Mouse (Mus musculus) intestine, postnatal 0 days (tissue): ENCODE results near the gene Jdp2. TPM values are rescaled to one million over a fixed set of nuclear protein-coding genes. Genes with fewer than 3 reads are reported as not detected.

Experiments
- ATAC-seq: fragments of 200-750 bp; cut with Nextera tagmentation; 2 replicates; pipeline ENCODE4 v1.8.0; 2017; ENCODE audit warnings: mild to moderate bottlenecking, moderate TSS enrichment, moderate library complexity
- H3K27ac ChIP-seq: fragments of 300-500 bp; sonication (generic); 2 replicates; pipeline ENCODE4 v1.5.1; 2014; ENCODE audit warnings: mild to moderate bottlenecking, low read depth, low read length, moderate library complexity
- H3K27me3 ChIP-seq: fragments of 300-500 bp; sonication (generic); replicated peaks from 2 replicates; pipeline ENCODE4 v1.6.1; 2014; ENCODE audit warnings: low read length, mixed read lengths; ENCODE audit not compliant: control insufficient read depth, insufficient read depth
- H3K36me3 ChIP-seq: fragments of 300-500 bp; sonication (generic); 2 replicates; pipeline ENCODE4 v1.6.1; 2014; ENCODE audit warnings: mild to moderate bottlenecking, moderate library complexity; ENCODE audit not compliant: control insufficient read depth, insufficient read depth
- H3K4me1 ChIP-seq: fragments of 300-500 bp; sonication (generic); replicated peaks from 2 replicates; pipeline ENCODE4 v1.6.1; 2014; ENCODE audit warnings: antibody characterized with exemption, low read length, mixed read lengths; ENCODE audit not compliant: control insufficient read depth, insufficient read depth
- H3K4me2 ChIP-seq: fragments of 300-500 bp; sonication (generic); replicated peaks from 2 replicates; pipeline ENCODE4 v1.6.1; 2014; ENCODE audit warnings: low read depth, mild to moderate bottlenecking, moderate library complexity
- H3K4me3 ChIP-seq: fragments of 300-500 bp; sonication (generic); 2 replicates; pipeline ENCODE4 v1.5.1; 2014; ENCODE audit warnings: low read depth, low read length
- H3K9ac ChIP-seq: fragments of 300-500 bp; sonication (generic); 2 replicates; pipeline ENCODE4 v1.6.1; 2014; ENCODE audit warnings: mild to moderate bottlenecking, low read depth, low read length
- H3K9me3 ChIP-seq: fragments of 300-500 bp; sonication (generic); 2 replicates; pipeline ENCODE4 v1.6.1; 2016; ENCODE audit warnings: mixed run types; ENCODE audit not compliant: control insufficient read depth
- CTCF ChIP-seq: sonication (generic); IDR thresholded peaks from 2 replicates; pipeline ENCODE4 v1.5.1; 2016; ENCODE audit warnings: low read depth, mild to moderate bottlenecking, control low read depth, antibody characterized with exemption, moderate library complexity
- WGBS: fragments of 180-500 bp; shearing (Covaris S2); extraction: QIAGEN DNeasy Blood & Tissue Kit; methylation state at CpG from one replicate; pipeline ENCODE4 v1.1.7; 2014; 5-methylcytosine and 5-hydroxymethylcytosine counted together
- polyA plus RNA-seq: library from polyadenylated mRNA; unstranded; fragments of >200 nt; fragmentation: Nextera tagmentation; extraction: Ambion mirVana; gene quantifications from 2 replicates; pipeline ENCODE4 v1.2.1, GENCODE M21; 2015

Jdp2 gene
- polyA plus RNA-seq, 1 experiment from 2014 or later = 0.44 TPM

DNA sequence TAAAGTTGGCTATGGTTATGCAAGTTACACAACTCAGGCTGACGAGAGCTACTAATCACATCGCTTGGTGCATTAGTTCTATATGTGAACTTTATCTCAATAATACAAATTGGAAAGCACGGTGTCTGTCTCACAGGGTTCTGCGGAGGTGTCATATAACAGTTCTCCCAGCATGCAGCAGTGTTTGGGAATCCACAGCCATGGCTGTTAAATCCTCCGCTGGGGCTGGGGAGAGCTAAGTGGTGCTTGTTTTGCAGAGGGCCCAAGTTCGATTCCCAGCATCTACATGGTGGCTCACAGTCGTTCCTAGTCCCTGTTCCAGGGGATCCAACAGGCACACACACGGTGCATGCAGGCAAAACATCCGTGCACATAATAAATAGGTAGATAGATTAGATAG is 19.1 kb downstream of the Jdp2 start:
- Histone ChIP-seq H3K9me3 (no peaks in the 10 kb centered on the region), H3K4me3 (no peak overlapping the region), H3K9ac (no peak overlapping the region), H3K36me3 (no peaks in the 10 kb centered on the region; the same call in 1 of the 2 replicates), H3K4me2 (no peak overlapping the region), H3K4me1 (no peaks in the 10 kb centered on the region), H3K27me3 (no peaks in the 10 kb centered on the region), H3K27ac (no peak overlapping the region)
- WGBS = 80% methylated on average over 9 of the region's 9 CpGs
- TF ChIP-seq CTCF = no peak
- no peak for ATAC-seq

GRCm38 (mm10) chr12:85618430-85618829 is 19.6 kb downstream of the Jdp2 start:
- no peaks in the 10 kb centered on the region for H3K27me3 ChIP-seq
- H3K9me3 ChIP-seq = no peaks in the 10 kb centered on the region
- H3K4me3 ChIP-seq = no peak overlapping the region
- H3K9ac ChIP-seq = no peak overlapping the region
- no peaks in the 10 kb centered on the region; the same call in 1 of the 2 replicates for H3K36me3 ChIP-seq
- no peaks in the 10 kb centered on the region for H3K4me1 ChIP-seq
- no peak for ATAC-seq
- H3K4me2 ChIP-seq = no peak overlapping the region
- WGBS = 77% methylated on average over 5 of the region's 5 CpGs
- H3K27ac ChIP-seq = no peak overlapping the region
- no peak for TF ChIP-seq CTCF

GRCm38 (mm10) chr12:85619283-85619897 is 20.6 kb downstream of the Jdp2 start:
- H3K27me3 ChIP-seq = no peaks in the 10 kb centered on the region
- no peaks in the 10 kb centered on the region; the same call in 1 of the 2 replicates for H3K36me3 ChIP-seq
- H3K4me1 ChIP-seq = no peaks in the 10 kb centered on the region
- no peaks in the 10 kb centered on the region for H3K9me3 ChIP-seq
- H3K4me3 ChIP-seq = no peak overlapping the region
- WGBS = 70% methylated on average over 7 of the region's 7 CpGs
- no peak overlapping the region for H3K9ac ChIP-seq
- ATAC-seq = no peak
- no peak overlapping the region for H3K4me2 ChIP-seq
- no peak overlapping the region for H3K27ac ChIP-seq
- TF ChIP-seq CTCF = no peak

DNA sequence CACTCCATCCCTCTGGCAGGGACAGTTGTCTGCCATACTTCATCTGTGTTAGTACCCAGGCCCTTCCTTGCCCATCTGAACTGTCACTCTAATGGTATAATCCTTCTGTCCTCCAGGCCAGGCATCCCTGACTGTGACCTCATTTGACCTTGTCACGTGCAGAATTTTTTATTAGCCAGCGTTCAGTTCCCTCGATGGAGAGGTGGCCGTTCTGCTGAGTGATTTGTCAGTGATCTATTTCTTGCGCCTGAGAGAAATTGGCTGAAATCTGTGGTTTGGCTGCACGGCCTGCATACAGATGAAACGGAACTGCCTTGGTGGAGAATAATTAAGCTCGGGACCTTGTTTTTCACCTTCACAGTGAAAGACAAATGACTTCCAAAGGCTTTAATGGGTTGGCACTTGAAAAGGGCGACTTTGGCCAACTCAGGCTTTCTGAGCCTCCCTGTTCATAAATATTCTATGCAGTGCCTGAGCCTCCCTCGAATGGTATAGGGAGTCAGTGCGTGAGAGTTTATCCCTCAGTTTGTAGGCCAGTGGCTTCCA is 21.1 kb downstream of the Jdp2 start:
- TF ChIP-seq CTCF = no peak
- no peaks in the 10 kb centered on the region for H3K27me3 ChIP-seq
- no peak overlapping the region for H3K27ac ChIP-seq
- no peak overlapping the region for H3K4me2 ChIP-seq
- H3K4me1 ChIP-seq = no peaks in the 10 kb centered on the region
- no peak overlapping the region for H3K9ac ChIP-seq
- H3K36me3 ChIP-seq = no peaks in the 10 kb centered on the region; the same call in 1 of the 2 replicates
- H3K4me3 ChIP-seq = no peak overlapping the region
- no peaks in the 10 kb centered on the region for H3K9me3 ChIP-seq
- no peak for ATAC-seq
- 69% methylated on average over 11 of the region's 11 CpGs for WGBS

DNA sequence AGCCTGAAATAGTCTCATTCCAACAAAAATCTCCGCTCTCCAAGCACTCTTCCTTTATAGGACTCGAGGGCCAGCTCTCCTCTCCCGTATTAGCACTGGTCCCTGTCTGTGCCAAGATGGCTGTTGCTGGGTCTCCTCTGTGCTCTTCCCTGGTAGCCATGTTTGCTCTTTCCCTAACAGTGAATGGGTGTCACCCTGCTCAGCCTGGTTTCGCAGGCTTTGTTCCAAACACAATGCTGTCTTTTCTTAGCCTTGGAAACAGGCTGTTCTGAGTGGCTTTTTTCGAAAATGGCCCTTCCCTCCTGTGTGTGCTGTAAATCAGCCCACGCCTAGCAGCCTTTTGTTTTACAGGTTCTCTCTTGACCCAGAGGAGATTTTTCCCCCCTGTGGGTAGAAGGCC is 22.2 kb downstream of the Jdp2 start:
- no peak overlapping the region for H3K9ac ChIP-seq
- 0 out of 2 replicates have a peak, but pooled peaks cover 2% of the 10 kb centered on the region for H3K4me1 ChIP-seq
- WGBS = 78% methylated on average over 6 of the region's 6 CpGs
- no peaks in the 10 kb centered on the region for H3K27me3 ChIP-seq
- no peak for TF ChIP-seq CTCF
- no peaks in the 10 kb centered on the region for H3K36me3 ChIP-seq
- ATAC-seq = no peak
- H3K4me2 ChIP-seq = no peak overlapping the region
- H3K27ac ChIP-seq = no peak overlapping the region
- no peaks in the 10 kb centered on the region for H3K9me3 ChIP-seq
- H3K4me3 ChIP-seq = no peak overlapping the region

DNA sequence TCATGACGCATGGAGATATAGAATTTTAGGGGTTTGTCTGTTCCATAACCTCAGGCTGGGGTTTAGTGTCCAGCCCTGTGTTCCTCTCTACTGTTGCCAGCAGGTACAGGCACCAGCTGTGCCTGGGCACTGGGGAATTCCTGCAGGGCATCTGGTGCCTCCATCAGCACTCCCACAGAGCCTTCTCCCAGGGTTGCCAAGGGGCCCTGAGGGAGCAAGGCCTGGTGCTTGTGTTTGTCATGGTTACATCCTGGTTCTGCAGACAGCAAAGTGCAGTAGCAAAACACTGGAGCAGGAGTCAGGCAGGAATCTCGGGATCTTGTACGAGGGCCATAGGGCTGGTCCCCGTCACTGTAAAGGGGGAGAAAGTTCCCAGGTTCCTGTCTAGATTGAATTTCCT is 22.8 kb downstream of the Jdp2 start:
- no peak overlapping the region for H3K27ac ChIP-seq
- no peaks in the 10 kb centered on the region for H3K27me3 ChIP-seq
- H3K36me3 ChIP-seq = no peaks in the 10 kb centered on the region
- no peak overlapping the region for H3K4me3 ChIP-seq
- no peak for ATAC-seq
- no peaks in the 10 kb centered on the region for H3K9me3 ChIP-seq
- H3K4me1 ChIP-seq = 0 out of 2 replicates have a peak, but pooled peaks cover 2% of the 10 kb centered on the region
- no peak overlapping the region for H3K9ac ChIP-seq
- 63% methylated on average over 4 of the region's 4 CpGs for WGBS
- H3K4me2 ChIP-seq = no peak overlapping the region
- no peak for TF ChIP-seq CTCF
